In the genomic region with DNA sequence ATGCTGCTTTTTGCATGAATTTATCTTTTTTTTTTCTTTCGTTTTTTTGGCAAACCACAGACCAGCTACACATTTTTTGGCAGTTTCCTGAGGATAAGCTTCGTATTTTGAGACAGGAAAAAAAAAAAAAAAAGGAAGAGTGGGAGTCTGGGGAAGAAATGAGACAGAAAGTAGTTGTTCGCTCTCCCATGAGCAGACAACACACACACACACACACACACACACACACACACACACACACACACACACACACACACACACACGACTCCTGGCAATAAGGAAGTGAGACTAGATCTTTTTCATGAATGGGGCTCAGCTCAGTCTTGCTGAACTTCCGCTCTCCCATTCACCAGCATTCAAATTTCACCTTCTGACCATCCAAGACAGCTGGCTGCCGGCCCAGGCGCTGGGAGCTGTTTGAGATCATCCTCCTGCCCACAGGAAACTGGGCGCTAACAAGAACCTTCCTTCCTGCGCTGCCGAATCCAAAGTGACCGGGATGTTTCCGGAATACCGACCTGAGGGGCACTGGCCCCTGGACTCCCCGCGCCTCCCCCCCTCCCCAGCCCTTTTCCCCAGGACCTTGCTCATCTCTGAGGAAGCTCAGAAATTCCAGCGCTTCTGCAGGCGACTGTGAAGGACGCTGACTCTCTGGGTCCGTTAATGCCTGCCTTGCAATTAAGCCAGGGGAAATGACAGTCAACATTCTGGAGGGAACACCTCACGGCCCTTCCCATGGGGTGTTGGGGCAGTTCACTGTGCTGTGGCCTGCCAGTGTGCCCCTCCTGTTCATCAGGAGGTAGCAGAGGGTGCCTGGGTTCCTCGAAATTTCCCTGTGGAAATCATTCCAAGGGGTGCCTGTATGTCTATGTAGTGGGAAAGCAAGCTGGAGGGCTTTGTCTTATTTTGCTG, we compare ENCODE assay signal across 8 mouse cellular contexts.
DNase-seq lines count a peak whose midpoint lies in the region; ATAC-seq and TF ChIP-seq lines count a peak whose summit lies in the region.

No protein-coding gene starts in this region.

- TF ChIP-seq CTCF in heart, postnatal 0 days (IDR thresholded peaks at IDR 0.05; ENCODE audit: low read depth) = no peak

- peak; percentile 42 for DNase-seq in c-Kit-positive CD71-negative TER-119-negative erythroid progenitor cells, embryonic 14.5 days (ENCODE audit: low read depth)
- peak; percentile 82 for DNase-seq in heart, postnatal 0 days (ENCODE audit: low spot score)
- DNase-seq in kidney, postnatal 36 days = peak; percentile 88 to 91
- DNase-seq in liver, embryonic 13.5 days = peak; percentile 17
- DNase-seq in naive thymus-derived CD4-positive, alpha-beta T cell, adult 2 months (ENCODE audit: low read depth) = peak; percentile 75

- peak; percentile 61 for ATAC-seq in CD4-positive, CD25-positive, alpha-beta regulatory T cell, adult 4 months
- peak; percentile 64 for ATAC-seq in forebrain, embryonic 13.5 days
- peak; percentile 78 for ATAC-seq in heart, postnatal 0 days (ENCODE audit: insufficient read depth, low read depth)
- peak; percentile 39 for ATAC-seq in liver, embryonic 13.5 days (ENCODE audit: low read depth)
- peak; percentile 65; the same call in 1 of the 2 replicates for ATAC-seq in stomach, embryonic 15.5 days (ENCODE audit: insufficient read depth, low FRiP score, low read depth)

- H3K27me3 ChIP-seq in forebrain, embryonic 13.5 days = no peaks in the 10 kb centered on the region
- peaks cover 22% of the 10 kb centered on the region; the same call in 1 of the 2 replicates for H3K27me3 ChIP-seq in heart, postnatal 0 days (ENCODE audit: control insufficient read depth, insufficient read depth, low read length)
- peaks cover 40% of the 10 kb centered on the region for H3K27me3 ChIP-seq in liver, embryonic 13.5 days
- no peaks in the 10 kb centered on the region for H3K27me3 ChIP-seq in stomach, embryonic 15.5 days (replicated peaks)

- peak overlapping the region; percentile 22 for H3K4me3 ChIP-seq in forebrain, embryonic 13.5 days
- peak overlapping the region; percentile 43 for H3K4me3 ChIP-seq in heart, postnatal 0 days (ENCODE audit: low read depth, low read length)
- peak overlapping the region; percentile 32 for H3K4me3 ChIP-seq in liver, embryonic 13.5 days (replicated peaks)
- H3K4me3 ChIP-seq in stomach, embryonic 15.5 days (replicated peaks) = peak overlapping the region; percentile 30

- 0 out of 2 replicates have a peak overlapping the region, but pooled peaks have one; percentile 4 for H3K27ac ChIP-seq in forebrain, embryonic 13.5 days
- peak overlapping the region; percentile 24 for H3K27ac ChIP-seq in heart, postnatal 0 days (ENCODE audit: low read depth)
- H3K27ac ChIP-seq in liver, embryonic 13.5 days = peak overlapping the region; percentile 43; the same call in 1 of the 2 replicates
- peak overlapping the region; percentile 76 for H3K27ac ChIP-seq in stomach, embryonic 15.5 days

- peak overlapping the region; percentile 61 for H3K4me2 ChIP-seq in forebrain, embryonic 13.5 days
- peak overlapping the region; percentile 63 for H3K4me2 ChIP-seq in heart, postnatal 0 days (ENCODE audit: low read depth, low read length)
- peak overlapping the region; percentile 61 for H3K4me2 ChIP-seq in liver, embryonic 13.5 days
- peak overlapping the region; percentile 58 for H3K4me2 ChIP-seq in stomach, embryonic 15.5 days

- 15% methylated on average over 21 of the region's 21 CpGs for WGBS in forebrain, embryonic 13.5 days
- 6% methylated on average over 21 of the region's 21 CpGs for WGBS in heart, postnatal 0 days
- WGBS in liver, embryonic 13.5 days (ENCODE audit: insufficient replicate concordance) = 4% methylated on average over 20 of the region's 21 CpGs
- 8% methylated on average over 21 of the region's 21 CpGs for WGBS in stomach, embryonic 15.5 days

- peak; percentile 38; the same call in 1 of the 2 replicates for TF ChIP-seq EP300 in heart, postnatal 0 days (IDR thresholded peaks at IDR 0.05; ENCODE audit: low read depth)

- H3K4me1 ChIP-seq in forebrain, embryonic 13.5 days = peaks cover 12% of the 10 kb centered on the region
- no peaks in the 10 kb centered on the region for H3K4me1 ChIP-seq in heart, postnatal 0 days (ENCODE audit: control insufficient read depth, insufficient read depth)
- peaks cover 11% of the 10 kb centered on the region for H3K4me1 ChIP-seq in liver, embryonic 13.5 days (replicated peaks)
- H3K4me1 ChIP-seq in stomach, embryonic 15.5 days = peaks cover 11% of the 10 kb centered on the region

- H3K36me3 ChIP-seq in forebrain, embryonic 13.5 days (ENCODE audit: poor library complexity, severe bottlenecking) = no peaks in the 10 kb centered on the region
- H3K36me3 ChIP-seq in heart, postnatal 0 days (replicated peaks; ENCODE audit: control insufficient read depth, insufficient read depth, low read length) = no peaks in the 10 kb centered on the region
- H3K36me3 ChIP-seq in liver, embryonic 13.5 days = no peaks in the 10 kb centered on the region
- no peaks in the 10 kb centered on the region for H3K36me3 ChIP-seq in stomach, embryonic 15.5 days

- no peaks in the 10 kb centered on the region for H3K9me3 ChIP-seq in forebrain, embryonic 13.5 days (replicated peaks)
- no peaks in the 10 kb centered on the region for H3K9me3 ChIP-seq in heart, postnatal 0 days (replicated peaks; ENCODE audit: control insufficient read depth, low read length)
- no peaks in the 10 kb centered on the region for H3K9me3 ChIP-seq in liver, embryonic 13.5 days (replicated peaks)
- no peaks in the 10 kb centered on the region for H3K9me3 ChIP-seq in stomach, embryonic 15.5 days

- peak overlapping the region; percentile 48 for H3K9ac ChIP-seq in forebrain, embryonic 13.5 days
- no peak overlapping the region for H3K9ac ChIP-seq in heart, postnatal 0 days (replicated peaks; ENCODE audit: low read depth, low read length)
- 0 out of 2 replicates have a peak overlapping the region, but pooled peaks have one; percentile 9 for H3K9ac ChIP-seq in liver, embryonic 13.5 days
- H3K9ac ChIP-seq in stomach, embryonic 15.5 days = no peak overlapping the region

Comparison
In these comparisons a context has a peak if more than half of its experiments do, and no peak if none do; other contexts are left out.
1. Peak in every context shown above with its lines: DNase-seq, ATAC-seq, H3K4me3 ChIP-seq and H3K27ac ChIP-seq.
2. DNase-seq: peak in every context shown above with its lines; median percentile 90 in kidney, postnatal 36 days; 82 in heart, postnatal 0 days; 75 in naive thymus-derived CD4-positive, alpha-beta T cell, adult 2 months; 42 in c-Kit-positive CD71-negative TER-119-negative erythroid progenitor cells, embryonic 14.5 days; 17 in liver, embryonic 13.5 days.
3. H3K27ac ChIP-seq: peak in every context shown above with its lines; median percentile 76 in stomach, embryonic 15.5 days; 43 in liver, embryonic 13.5 days; 24 in heart, postnatal 0 days; 4 in forebrain, embryonic 13.5 days.
4. H3K9ac ChIP-seq: peak in forebrain, embryonic 13.5 days (single experiment) and liver, embryonic 13.5 days (single experiment); none in heart, postnatal 0 days (single experiment) and stomach, embryonic 15.5 days (single experiment).